Mouse (Mus musculus): ENCODE results near the gene Spint2. TPM values are rescaled to one million over a fixed set of nuclear protein-coding genes. Genes with fewer than 3 reads are reported as not detected.
A peak's percentile ranks its signal among the peaks of the same experiment; 100 is the strongest.

Gene Spint2
- total RNA-seq, 2 experiments from 2014 or later = 20.5 to 21.3 TPM

DNA sequence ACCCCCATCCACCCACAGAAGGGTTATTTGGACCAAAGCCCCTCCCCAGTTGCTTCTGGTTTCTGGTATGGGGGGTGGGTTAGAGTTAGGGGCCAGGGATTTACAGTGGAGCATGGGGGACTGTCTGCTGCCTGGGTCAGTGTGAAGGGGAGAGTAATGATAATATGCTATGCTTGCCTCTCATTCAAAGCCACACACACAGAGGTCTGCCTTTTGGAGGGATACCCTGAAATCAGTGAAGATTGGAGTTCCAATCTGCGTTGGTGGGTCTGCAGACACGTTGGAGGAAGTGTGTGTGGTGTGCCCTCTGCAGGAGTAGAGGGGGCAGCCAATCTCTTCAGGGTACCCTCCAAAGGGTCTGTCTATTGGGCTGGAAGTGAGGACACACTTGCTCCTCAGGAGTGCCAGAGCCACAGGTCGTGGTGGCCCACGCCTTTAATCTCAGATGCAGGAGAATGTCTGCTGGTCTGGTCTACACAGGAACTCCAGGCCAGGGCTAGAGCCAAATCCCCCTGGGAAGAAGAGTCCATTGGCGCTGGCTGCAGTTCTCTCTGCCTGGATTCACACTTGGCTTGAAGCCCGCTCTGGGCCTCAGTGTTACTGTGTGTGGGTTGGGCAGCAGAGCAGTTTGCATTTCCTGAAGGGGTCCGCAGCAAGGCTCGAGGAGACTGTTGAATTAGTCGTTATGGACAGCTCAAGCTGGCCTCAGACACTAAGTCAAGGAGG is 23.7 kb upstream of the Spint2 start:
- intact Hi-C loops (cut with DNase I) = loop anchor here (5.0 kb wide), 2 partner anchors 57 to 217 kb away; no protein-coding TSS in a partner anchor

DNA sequence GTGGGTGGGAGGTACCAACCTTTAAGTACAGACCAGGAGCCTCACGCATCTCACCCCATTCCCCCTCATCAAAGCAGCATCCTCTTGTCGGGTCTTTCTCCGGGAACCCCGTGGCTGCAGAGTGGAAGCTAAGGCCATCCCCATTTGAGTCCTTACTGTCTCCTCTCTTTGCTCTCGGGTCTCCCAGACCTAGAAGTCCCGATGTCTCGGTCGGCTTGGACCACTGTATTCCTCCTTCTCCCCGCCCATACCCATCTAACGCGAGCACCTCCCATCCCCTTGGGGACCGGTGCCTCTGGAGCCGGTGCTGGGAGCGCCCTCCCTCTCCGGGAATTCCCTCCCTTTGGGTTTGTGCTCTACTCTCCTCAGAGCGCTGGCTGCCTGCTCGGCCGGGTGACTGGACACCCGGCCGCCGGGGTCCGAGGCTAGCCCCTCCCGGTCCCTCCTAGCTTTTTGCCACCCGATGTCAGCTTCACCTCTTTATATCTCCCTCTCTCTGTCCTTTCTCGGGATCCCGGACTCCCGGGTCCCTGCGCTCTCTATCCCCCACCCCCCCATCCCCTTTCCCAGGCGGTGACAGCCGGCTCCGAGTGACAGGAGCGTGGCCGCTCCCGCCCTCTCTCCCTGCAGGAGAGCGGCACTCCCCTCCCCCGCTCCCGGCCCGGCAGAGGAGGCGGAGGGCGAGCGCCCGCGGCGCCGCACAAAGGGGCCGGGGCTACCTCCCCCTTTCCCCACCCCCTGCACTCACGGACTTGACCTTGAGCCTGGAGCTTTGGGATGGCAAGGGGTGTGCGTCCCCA is 23.0 kb upstream of the Spint2 start:
- intact Hi-C loops (cut with DNase I) = loop anchor here (5.0 kb wide), 3 partner anchors 58 to 252 kb away; no protein-coding TSS in a partner anchor
- DNase-seq (ENCODE audit: extremely low spot score in 1 of 2, low spot score in 2 of 2) = peak in 1 of 2 experiments; percentile 72

More for the DNA sequence above, 23.7 kb upstream of the Spint2 start:
- peak in 1 of 2 experiments; percentile 67 for DNase-seq (ENCODE audit: extremely low spot score in 1 of 2, low spot score in 2 of 2)

DNA sequence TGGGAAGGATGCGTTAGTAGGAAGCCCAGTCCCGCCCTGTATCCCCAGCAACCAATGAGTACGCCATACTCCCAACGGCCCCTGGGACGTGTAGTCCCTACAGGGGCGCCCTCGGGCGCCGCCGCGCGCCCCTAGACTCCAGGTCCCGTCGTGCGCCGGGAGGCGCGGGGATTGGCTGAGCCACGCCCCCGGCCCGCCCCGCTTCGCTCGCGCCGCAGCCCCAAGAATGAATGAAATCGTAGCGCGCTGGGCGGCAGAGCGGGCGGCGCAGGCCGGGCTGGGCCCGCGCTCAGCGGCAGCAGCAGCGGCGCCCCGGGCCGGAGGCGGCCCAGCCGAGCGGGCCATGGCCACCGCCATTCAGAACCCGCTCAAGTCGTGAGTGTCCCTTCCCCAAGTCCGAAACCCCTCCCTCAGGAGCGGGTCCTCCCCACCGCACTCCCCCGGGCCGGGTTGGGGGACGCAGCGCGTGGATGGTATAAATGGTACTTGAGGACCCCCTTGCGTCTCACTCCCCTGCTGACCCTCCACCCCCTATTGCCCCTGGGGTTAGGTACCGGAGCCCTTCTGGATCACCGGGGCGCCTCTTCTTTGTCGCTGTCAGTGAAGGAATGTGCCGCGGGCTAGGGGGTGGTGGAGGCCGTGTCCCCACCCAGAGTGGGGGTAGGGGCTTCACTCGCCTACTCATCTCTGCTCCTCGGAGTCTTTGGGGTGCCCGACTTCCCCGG is 22.2 kb upstream of the Spint2 start, which contains the start of gene Dpf1:
TSS of gene Dpf1 (plus strand) at position 214 of the 725 bp plus-strand sequence.
- DNase-seq (ENCODE audit: extremely low spot score in 1 of 2, low spot score in 2 of 2) = peak; percentile 88 to 93
- intact Hi-C loops (cut with DNase I) = loop anchor here (5.0 kb wide), 1 partner anchor 252 kb away; no protein-coding TSS in a partner anchor

DNA sequence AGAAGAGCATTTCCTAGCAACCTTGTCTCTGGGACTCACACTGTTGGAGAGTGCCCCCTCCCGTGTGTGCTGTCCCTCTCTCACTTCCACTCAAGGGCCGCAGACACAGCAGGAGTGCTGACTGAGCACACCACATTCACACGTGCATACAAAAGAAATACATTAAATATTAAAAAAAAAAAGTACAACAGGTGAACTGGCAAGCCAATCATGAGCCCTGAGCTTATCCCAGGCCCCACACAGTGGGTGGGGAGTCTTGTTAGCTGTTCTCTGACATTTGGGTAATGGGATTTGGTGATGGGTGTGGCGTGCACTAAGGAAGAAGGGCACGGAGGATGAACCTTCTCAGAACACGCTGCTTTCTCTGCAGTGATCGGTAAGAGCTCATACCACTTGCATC is 20.9 kb upstream of the Spint2 start:
- intact Hi-C loops (cut with DNase I) = loop anchor here (5.0 kb wide), 1 partner anchor 250 kb away; no protein-coding TSS in a partner anchor
- no peak for DNase-seq (ENCODE audit: extremely low spot score in 1 of 2, low spot score in 2 of 2)

DNA sequence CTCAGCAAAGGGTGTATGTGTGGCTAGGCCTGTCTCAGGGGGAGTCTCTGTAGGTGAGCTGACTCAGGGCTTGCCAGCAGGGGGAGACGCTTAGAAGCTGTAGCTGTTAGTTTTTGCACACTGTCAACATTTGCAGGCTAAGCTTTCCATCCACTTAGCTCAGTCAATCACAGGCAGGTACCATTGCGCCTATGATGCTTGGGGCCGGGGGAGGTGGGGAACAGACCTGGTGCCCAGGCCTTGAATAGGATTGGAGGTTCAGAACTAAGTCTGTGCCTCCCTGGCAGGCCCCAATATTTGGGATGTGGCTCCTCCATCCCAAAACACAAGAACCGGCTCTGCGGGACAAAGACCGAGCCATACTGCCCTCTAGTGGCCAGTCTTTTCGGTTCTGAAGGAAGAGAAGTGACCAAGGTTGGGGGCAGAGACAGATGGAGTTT is 19.4 kb upstream of the Spint2 start:
- peak in 1 of 2 experiments; percentile 80 for DNase-seq (ENCODE audit: extremely low spot score in 1 of 2, low spot score in 2 of 2)
- intact Hi-C loops (cut with DNase I) = loop anchor here (5.0 kb wide), 1 partner anchor 249 kb away; no protein-coding TSS in a partner anchor

DNA sequence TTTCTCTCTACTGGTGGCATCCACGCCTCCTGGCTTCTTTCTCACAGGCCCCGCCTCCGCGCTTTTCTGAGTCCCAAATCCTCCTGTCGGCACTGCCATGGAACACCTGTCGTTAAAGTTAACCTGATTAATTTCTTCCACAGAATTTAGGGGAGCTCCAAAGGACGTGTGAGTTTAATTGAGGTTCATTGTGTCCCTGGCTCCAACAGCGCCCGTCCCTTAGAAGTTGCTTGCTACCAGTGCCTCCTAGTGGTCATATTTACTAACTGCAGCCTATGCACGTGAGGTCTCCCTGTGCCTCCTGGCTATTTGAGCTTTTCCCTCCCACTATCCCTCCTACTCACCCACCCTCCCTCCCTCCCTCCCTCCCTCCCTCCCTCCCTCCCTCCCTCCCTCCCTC is 15.3 kb upstream of the Spint2 start:
- peak in 1 of 2 experiments; percentile 67 for DNase-seq (ENCODE audit: extremely low spot score in 1 of 2, low spot score in 2 of 2)
- intact Hi-C loops (cut with DNase I) = no loop called here

DNA sequence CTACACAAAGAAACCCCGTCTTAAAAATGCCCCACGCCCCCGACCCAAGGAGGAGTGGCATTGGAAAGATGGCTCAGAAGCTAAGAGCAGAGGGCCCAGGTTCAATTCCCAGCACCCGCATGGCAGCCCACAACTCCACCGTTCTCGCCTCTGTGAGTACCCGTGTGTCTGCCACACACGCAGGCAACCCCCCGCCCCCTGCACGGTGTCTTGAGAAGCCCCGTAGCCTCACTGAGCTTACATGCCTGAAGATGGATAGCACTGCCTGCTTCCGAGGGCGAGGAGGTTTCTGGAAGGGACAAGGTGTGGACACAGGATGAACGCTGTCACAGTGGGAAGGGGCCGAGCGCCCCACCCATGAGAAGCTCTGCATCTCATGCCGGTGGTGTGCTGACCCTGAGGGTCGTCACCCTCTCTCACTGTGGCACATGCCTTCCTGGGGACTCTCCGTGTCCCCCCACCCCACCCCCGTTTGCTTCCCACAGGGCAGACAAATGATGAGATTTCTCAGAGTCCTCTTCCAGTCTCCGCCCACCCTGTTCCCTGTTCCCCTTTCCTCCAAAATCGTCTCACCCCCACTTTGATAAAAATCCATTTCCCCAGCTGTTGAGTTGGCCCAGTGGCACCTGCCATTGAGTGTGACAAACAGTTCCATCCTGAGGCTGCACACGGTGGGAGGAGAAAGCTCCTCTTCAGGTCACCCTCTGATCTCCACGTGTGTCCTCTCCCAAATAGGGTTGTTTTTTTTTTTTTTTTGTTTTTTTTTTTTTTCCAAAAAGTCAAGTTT is 14.3 kb upstream of the Spint2 start:
- intact Hi-C loops (cut with DNase I) = no loop called here

DNA sequence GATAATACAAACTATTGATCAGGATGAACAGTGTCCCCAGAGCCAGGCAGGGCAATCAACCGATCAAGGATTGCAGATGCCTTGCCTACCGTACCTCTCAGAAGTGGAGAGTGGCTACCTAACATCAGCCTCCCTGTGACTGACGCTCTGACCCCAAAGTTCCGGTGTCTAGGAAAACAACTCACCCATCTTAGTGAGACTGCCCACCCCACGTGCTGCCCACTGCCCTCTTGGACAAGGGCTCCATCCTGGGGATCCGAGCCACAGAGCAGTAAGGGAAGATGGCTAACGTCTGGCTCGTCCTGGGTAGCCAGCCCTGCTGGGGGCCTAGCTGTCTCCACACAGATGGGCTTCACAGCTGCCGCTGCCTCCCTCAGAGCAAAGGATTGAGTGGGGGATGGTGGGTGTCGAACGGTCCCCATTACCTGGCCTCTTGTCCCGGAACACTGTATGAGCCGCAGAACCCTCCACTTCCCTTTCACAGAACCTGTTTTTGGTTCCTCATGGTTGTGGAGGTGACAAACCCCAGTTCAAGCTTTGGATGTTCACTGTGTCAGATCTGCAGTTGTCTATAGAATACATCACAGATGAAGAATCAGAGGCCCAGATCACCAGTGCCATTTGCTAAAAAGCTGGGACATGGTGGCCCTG is 12.5 kb upstream of the Spint2 start:
- DNase-seq (ENCODE audit: extremely low spot score in 1 of 2, low spot score in 2 of 2) = no peak
- intact Hi-C loops (cut with DNase I) = no loop called here

More for the DNA sequence above, 14.3 kb upstream of the Spint2 start:
- no peak for DNase-seq (ENCODE audit: extremely low spot score in 1 of 2, low spot score in 2 of 2)

DNA sequence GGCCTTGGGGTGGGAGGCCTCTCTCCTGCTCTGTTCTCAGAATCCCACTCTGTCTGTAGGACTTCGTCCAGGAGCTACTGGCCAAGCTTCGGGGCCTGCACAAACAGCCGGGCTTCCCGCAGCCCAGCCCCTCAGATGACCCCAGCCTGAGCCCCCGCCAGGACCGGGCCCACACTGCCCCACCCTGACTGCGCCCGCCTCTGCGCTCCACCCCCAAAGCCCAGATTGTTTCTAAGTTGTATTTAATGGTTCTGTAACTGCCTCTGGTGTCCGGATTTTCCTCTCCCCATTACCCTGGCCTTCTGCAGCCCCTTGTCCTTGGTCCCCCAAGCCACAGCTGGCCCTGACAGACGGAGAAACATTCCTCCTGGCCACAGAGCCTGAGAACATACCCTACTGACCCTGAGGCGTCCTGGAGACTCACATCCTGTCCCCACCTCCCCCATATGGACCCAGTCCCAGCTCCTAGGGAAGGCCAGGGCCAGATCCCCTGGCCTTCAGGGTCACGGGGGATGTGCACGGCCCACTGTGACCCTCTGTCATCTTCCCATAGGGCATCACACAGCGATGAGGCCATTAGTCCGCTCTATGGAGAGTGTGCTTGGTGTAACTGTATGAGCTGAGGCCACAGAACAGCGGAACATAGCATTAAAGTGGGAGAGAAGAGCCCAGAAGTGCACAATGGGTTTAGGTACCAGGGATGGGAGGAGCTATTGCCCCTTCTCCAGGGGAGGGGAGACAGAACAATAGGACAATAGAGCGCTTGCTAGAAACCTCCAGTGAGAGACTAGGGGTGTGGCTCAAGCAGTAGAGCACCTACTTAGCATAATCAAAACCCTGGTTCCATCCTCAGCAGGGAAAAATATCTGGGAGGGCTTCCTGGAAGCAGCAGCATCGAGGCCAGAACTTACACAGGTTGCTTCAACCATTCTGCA is 11.7 kb upstream of the Spint2 start:
- DNase-seq (ENCODE audit: extremely low spot score in 1 of 2, low spot score in 2 of 2) = peak in 1 of 2 experiments; percentile 63
- intact Hi-C loops (cut with DNase I) = no loop called here

DNA sequence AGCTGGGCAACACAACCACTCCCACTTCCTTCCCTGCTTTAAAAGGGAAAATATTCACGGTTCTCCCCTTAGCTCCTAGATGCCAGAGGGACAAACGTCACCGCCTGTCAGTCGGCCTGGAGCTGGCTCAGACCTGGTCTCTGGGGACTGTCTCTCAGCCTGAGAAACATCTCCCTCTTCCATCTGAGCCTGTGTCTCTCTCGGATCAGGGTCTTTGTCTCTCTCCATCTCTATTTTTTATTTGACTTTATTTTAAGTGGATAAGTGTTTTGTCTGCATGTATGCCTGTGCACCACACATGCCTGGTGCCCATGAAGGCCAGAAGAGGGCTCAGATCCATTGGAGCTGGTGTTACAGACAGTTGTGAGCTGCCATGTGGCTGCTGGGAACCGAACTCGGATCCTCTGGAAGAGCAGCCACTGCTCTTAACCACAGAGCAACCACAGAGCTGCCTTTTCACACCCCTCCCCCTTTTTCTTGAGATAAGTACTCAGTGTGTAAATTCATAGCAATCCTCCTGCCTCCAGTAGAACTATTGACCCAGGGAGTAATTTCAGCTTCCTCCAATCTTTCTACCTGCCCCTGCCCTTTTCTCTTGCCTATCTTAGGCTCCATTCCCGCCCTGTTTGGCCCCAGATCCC is 10.9 kb upstream of the Spint2 start:
- DNase-seq (ENCODE audit: extremely low spot score in 1 of 2, low spot score in 2 of 2) = peak in 1 of 2 experiments; percentile 42
- intact Hi-C loops (cut with DNase I) = no loop called here

DNA sequence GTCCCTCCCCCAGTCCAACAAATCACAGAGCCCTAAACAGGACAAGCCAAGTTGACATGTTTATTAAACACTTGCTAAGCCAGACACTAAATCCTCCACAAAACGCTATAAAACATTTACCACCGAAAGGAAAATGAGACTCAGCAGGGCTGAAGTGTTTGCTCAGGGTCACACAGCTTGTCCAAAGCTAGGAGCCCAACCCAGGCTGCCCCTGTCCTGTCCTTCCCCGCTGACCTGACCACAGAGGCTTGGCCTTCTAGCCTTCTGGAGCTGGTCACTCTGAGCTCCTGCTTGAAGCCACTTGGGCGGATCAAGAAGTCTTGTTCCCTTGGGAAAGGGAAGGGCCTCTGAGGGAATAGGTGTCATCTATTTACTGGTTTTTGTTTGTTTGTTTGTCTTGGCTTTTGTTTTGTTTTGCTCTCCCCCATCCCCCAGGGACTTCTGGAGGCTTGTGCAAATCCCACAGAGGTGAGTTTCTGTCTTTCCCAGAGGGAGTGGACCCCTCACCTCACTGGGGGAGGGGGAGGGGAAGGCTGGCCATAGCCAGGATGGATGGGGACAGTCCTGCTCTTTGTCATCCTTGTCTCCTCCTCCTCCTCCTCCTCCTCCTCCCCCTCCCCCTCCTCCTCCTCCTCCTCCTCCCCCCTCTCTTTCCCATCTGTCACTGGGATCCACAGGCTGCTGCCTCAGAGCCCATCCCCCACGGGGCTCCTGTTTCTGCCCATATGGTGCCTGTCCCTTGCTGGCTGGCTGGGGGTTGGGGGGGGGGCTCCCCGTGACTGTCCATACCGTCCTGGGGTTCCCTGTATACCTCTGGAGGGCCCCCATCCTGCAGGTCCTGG is 10.1 kb upstream of the Spint2 start:
- peak in 1 of 2 experiments; percentile 46 for DNase-seq (ENCODE audit: extremely low spot score in 1 of 2, low spot score in 2 of 2)
- intact Hi-C loops (cut with DNase I) = no loop called here

DNA sequence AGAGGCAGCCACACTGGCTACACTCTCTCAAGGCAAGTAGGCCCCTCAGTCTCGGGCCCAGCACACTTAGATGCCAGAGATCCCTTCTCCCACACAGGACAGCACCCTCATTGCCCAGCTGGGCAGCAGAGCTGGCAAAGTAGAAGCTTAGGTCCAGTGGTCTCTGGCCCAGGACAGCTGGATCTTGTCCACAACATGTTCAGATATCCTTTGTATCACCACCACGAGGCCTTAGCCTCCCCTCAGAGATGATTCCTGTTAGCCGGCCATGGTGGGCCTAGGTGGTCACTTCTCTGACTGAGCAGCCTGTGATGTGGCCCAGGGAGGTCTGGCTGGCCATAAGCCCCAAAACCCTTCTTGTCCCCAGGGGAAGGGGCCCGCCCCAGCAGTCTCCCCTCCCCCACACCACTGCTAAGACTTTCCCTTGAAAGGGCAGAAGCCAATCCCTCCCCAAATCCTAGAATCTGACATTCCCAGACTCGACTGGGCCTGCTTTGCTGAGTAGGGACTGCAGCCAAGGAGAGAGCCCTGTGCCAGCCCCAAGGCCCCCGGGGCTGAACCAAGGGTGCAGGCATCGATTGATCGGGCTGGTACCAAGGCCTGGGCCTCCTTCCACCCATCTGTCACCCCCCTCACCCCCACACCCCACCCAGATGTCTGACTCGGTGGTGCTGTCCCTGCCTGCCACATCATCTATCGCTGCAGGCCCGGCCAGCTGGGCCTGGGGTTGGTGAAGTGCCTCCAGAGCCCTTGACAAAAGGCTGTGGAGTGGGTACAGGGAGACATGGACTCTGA is 9.2 kb upstream of the Spint2 start:
- intact Hi-C loops (cut with DNase I) = no loop called here

DNA sequence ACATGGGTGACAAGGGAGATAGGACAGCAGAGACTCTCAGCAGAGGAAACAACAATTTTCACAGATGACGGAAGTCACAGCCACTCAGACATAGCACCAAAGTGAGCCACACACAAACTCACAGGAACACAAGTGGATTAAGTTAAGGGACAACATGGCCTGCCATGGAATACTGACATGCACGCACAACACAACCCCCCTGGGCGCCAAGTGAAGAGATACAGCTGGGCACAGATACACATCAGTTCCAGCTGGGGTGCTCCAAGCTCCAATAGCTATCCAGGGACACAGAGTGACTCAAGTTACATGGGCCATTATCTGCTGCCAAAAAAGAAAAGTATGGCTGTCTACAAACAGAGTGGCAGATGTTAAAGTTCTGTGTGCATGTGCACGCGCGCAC is 8.1 kb upstream of the Spint2 start:
- DNase-seq (ENCODE audit: extremely low spot score in 1 of 2, low spot score in 2 of 2) = no peak
- intact Hi-C loops (cut with DNase I) = no loop called here

More for the DNA sequence above, 9.2 kb upstream of the Spint2 start:
- DNase-seq (ENCODE audit: extremely low spot score in 1 of 2, low spot score in 2 of 2) = peak in 1 of 2 experiments; percentile 35

DNA sequence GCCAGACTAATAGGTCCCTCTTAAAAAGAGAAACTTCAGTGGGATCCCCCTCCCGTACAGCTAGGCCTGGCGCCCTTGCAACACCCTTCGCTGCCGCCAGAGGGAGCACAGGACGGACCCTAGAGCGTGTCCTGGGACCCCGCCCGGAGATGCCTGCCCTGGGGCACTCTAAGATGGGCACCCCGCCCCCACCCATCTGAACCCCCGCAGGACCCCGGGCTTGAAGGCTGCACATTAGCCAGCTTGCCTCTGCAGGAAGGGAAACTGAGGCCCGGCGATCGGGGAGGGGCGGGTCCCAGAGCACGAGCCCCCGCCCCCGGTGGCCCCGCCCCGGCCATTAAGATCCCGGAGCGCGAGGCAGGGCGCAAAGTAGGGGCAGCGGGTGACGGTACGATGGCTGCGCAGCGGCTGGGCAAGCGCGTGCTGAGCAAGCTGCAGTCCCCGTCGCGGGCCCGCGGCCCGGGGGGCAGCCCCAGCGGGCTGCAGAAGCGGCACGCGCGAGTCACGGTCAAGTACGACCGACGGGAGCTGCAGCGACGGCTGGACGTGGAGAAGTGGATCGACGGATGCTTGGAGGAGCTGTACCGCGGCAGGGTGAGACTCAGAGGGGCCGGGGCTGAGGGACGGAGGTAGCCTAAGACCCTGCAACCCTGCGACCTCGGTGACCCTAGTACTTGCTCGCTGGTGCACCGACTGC is 7.4 kb upstream of the Spint2 start, which contains the start of gene Ppp1r14a:
TSS of gene Ppp1r14a (plus strand) at position 367 of the 697 bp plus-strand sequence.
- intact Hi-C loops (cut with DNase I) = no loop called here
- DNase-seq (ENCODE audit: extremely low spot score in 1 of 2, low spot score in 2 of 2) = peak in 1 of 2 experiments; percentile 84

All from left cerebral cortex, postnatal 10 days (tissue).